Mouse (Mus musculus) forebrain, postnatal 0 days (tissue): Measurements from ENCODE around the gene Rprd1b. TPM values are rescaled to one million over a fixed set of nuclear protein-coding genes. Genes with fewer than 3 reads are reported as not detected.

Experiments
- ATAC-seq: fragments of 200-750 bp; cut with Nextera tagmentation; 2 replicates; pipeline ENCODE4 v1.8.0; 2017; ENCODE audit warnings: mild to moderate bottlenecking, moderate library complexity
- DNase-seq: peaks from one replicate; pipeline ENCODE4 v3.0.0-alpha.2; 2015
- H3K27ac ChIP-seq: fragments of 300-500 bp; sonication (generic); 2 replicates; pipeline ENCODE4 v1.5.1; 2014; ENCODE audit warnings: low read depth, mild to moderate bottlenecking, antibody characterized with exemption, low read length, moderate library complexity, mixed read lengths
- H3K27me3 ChIP-seq: fragments of 300-500 bp; sonication (generic); 2 replicates; pipeline ENCODE4 v1.6.1; 2014; ENCODE audit warnings: mild to moderate bottlenecking, low read length, mixed read lengths; ENCODE audit not compliant: insufficient read depth
- H3K36me3 ChIP-seq: fragments of 300-500 bp; sonication (generic); 2 replicates; pipeline ENCODE4 v1.6.1; 2014; ENCODE audit warnings: mild to moderate bottlenecking, moderate library complexity; ENCODE audit not compliant: insufficient read depth
- H3K4me1 ChIP-seq: fragments of 300-500 bp; sonication (generic); 2 replicates; pipeline ENCODE4 v1.6.1; 2014; ENCODE audit warnings: antibody characterized with exemption; ENCODE audit not compliant: insufficient read depth
- H3K4me2 ChIP-seq: fragments of 300-500 bp; sonication (generic); 2 replicates; pipeline ENCODE4 v1.6.1; 2014; ENCODE audit warnings: low read depth, mild to moderate bottlenecking, moderate library complexity
- H3K4me3 ChIP-seq: fragments of 300-500 bp; sonication (generic); 2 replicates; pipeline ENCODE4 v1.5.1; 2014; ENCODE audit warnings: low read depth, low read length, mixed read lengths
- H3K9ac ChIP-seq: fragments of 300-500 bp; sonication (generic); 2 replicates; pipeline ENCODE4 v1.6.1; 2014; ENCODE audit warnings: mild to moderate bottlenecking
- H3K9me3 ChIP-seq: fragments of 300-500 bp; sonication (generic); 2 replicates; pipeline ENCODE4 v1.6.1; 2016; ENCODE audit warnings: low read length
- CTCF ChIP-seq: sonication (generic); IDR thresholded peaks from 2 replicates; pipeline ENCODE4 v1.5.1; 2016; ENCODE audit warnings: antibody characterized with exemption, control low read depth, low read depth
- WGBS: fragments of 180-500 bp; shearing (Covaris S2); extraction: QIAGEN DNeasy Blood & Tissue Kit; methylation state at CpG from one replicate; pipeline ENCODE4 v1.1.7; 2014; 5-methylcytosine and 5-hydroxymethylcytosine counted together
- polyA plus RNA-seq: library from polyadenylated mRNA; unstranded; fragments of >200 nt; fragmentation: Nextera tagmentation; extraction: Ambion mirVana; gene quantifications from 2 replicates; pipeline ENCODE4 v1.2.1, GENCODE M21; 2015
- total RNA-seq: library from RNA; depleted of rRNA; stranded (reverse); fragments of >200 nt; gene quantifications from 2 replicates; pipeline ENCODE4 v1.2.3, GENCODE M21; 2014

The Rprd1b gene
- total and polyA plus RNA-seq, 2 experiments from 2014 or later = 18.8 to 61.3 TPM

GRCm38 (mm10) chr2:158012608-158013007 is 15.7 kb upstream of the Rprd1b start:
- no peaks in the 10 kb centered on the region for H3K4me1 ChIP-seq
- no peak overlapping the region for H3K4me2 ChIP-seq
- ATAC-seq (no peak; the same call in 1 of the 2 replicates), DNase-seq (peak; percentile 18)
- H3K9me3 ChIP-seq = no peaks in the 10 kb centered on the region
- 88% methylated on average over 3 of the region's 3 CpGs for WGBS
- H3K27ac ChIP-seq = no peak overlapping the region
- no peak overlapping the region for H3K4me3 ChIP-seq
- TF ChIP-seq CTCF = no peak
- H3K27me3 ChIP-seq = no peaks in the 10 kb centered on the region
- H3K9ac ChIP-seq = no peak overlapping the region
- peaks cover 9% of the 10 kb centered on the region for H3K36me3 ChIP-seq

GRCm38 (mm10) chr2:158017330-158017729 is 11.0 kb upstream of the Rprd1b start:
- Histone ChIP-seq H3K27me3 (no peaks in the 10 kb centered on the region), H3K9me3 (no peaks in the 10 kb centered on the region), H3K9ac (no peak overlapping the region), H3K4me3 (no peak overlapping the region), H3K4me1 (no peaks in the 10 kb centered on the region), H3K4me2 (no peak overlapping the region), H3K36me3 (no peaks in the 10 kb centered on the region), H3K27ac (no peak overlapping the region)
- no peak for DNase-seq
- WGBS = 88% methylated on average over 4 of the region's 4 CpGs
- TF ChIP-seq CTCF = no peak
- ATAC-seq = no peak

DNA sequence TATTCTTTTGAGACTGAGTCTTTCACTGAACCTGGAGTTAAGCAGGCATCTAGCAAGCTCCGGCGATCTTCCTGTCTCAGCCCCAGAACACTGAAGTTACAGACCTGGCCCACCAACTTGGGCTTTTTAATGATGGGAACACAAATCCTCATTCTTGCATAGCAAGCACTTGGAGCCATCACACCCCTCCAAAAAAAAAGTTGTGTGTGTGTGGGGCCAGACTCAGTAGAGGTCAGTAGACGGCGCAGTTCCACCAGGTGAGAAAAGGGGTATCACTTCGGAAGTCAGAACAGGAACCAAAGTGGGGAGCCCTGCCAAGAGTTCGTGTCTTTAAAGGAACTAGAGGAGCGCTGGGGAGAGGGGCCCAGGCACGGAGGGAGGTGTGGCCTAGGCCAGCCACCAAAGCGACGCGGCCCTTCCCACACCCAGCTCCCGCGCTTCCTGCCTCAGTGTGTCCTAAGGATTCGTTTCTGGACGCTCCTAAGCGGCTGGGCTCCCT is 393 bp upstream of the Rprd1b start:
- WGBS = 2% methylated on average over 16 of the region's 16 CpGs
- Histone ChIP-seq H3K27ac (peak overlapping the region; percentile 86), H3K9ac (peak overlapping the region; percentile 69), H3K4me3 (peak overlapping the region; percentile 74), H3K36me3 (no peaks in the 10 kb centered on the region), H3K27me3 (no peaks in the 10 kb centered on the region), H3K4me2 (peak overlapping the region; percentile 85), H3K9me3 (no peaks in the 10 kb centered on the region), H3K4me1 (peaks cover 19% of the 10 kb centered on the region)
- peak; percentile 30; the same call in 1 of the 2 replicates for TF ChIP-seq CTCF
- DNase-seq = no peak
- ATAC-seq = no peak

GRCm38 (mm10) chr2:158030007-158030406 is 1.7 kb downstream of the Rprd1b start:
- TF ChIP-seq CTCF = no peak
- WGBS = 82% methylated on average over 7 of the region's 7 CpGs
- H3K27me3 ChIP-seq = no peaks in the 10 kb centered on the region
- no peak overlapping the region for H3K27ac ChIP-seq
- no peaks in the 10 kb centered on the region for H3K36me3 ChIP-seq
- peaks cover 19% of the 10 kb centered on the region for H3K4me1 ChIP-seq
- H3K9ac ChIP-seq = peak overlapping the region; percentile 69; the same call in 1 of the 2 replicates
- peak overlapping the region; percentile 85 for H3K4me2 ChIP-seq
- ATAC-seq = no peak
- peak overlapping the region; percentile 74 for H3K4me3 ChIP-seq
- H3K9me3 ChIP-seq = no peaks in the 10 kb centered on the region
- DNase-seq = no peak

GRCm38 (mm10) chr2:158035813-158036212 is 7.5 kb downstream of the Rprd1b start:
- WGBS = 89% methylated on average over 2 of the region's 2 CpGs
- no peak overlapping the region for H3K4me3 ChIP-seq
- no peak overlapping the region for H3K9ac ChIP-seq
- H3K4me2 ChIP-seq = no peak overlapping the region
- DNase-seq = no peak
- no peak for ATAC-seq
- no peaks in the 10 kb centered on the region for H3K27me3 ChIP-seq
- H3K36me3 ChIP-seq = 0 out of 2 replicates have a peak, but pooled peaks cover 16% of the 10 kb centered on the region
- H3K9me3 ChIP-seq = no peaks in the 10 kb centered on the region
- 0 out of 2 replicates have a peak, but pooled peaks cover 3% of the 10 kb centered on the region for H3K4me1 ChIP-seq
- H3K27ac ChIP-seq = no peak overlapping the region
- TF ChIP-seq CTCF = no peak

- H3K4me3 ChIP-seq = no peak overlapping the region
- no peak overlapping the region for H3K4me2 ChIP-seq
- 81% methylated on average over 6 of the region's 6 CpGs for WGBS
- TF ChIP-seq CTCF = no peak
- 0 out of 2 replicates have a peak, but pooled peaks cover 16% of the 10 kb centered on the region for H3K36me3 ChIP-seq
- no peaks in the 10 kb centered on the region for H3K9me3 ChIP-seq
- H3K27me3 ChIP-seq = no peaks in the 10 kb centered on the region
- H3K27ac ChIP-seq = no peak overlapping the region
- ATAC-seq (no peak), DNase-seq (no peak)
- no peaks in the 10 kb centered on the region for H3K4me1 ChIP-seq
- no peak overlapping the region for H3K9ac ChIP-seq
Observed at GRCm38 (mm10) chr2:158036408-158036807, 8.1 kb downstream of the Rprd1b start.

DNA sequence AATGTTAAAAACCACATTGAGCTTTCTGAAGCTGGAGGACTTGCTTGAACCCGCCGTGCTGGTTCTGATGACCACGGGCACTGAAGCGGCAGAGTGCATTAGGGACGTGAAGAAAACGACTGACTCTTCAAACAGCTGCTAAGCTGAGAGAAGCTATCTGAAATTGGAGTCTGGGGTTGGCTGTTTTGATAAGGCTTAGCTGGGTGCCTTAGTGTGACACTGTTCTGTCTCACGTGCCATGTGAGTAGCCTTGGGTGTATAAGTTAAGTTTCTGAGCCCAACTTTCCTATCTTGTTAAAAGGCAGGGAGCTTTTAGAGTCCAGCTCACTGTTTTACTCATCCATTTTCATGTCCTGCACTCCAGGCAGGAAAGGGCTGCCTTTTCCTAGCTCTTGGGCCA is 8.7 kb downstream of the Rprd1b start:
- H3K4me2 ChIP-seq = no peak overlapping the region
- 88% methylated on average over 7 of the region's 7 CpGs for WGBS
- H3K4me1 ChIP-seq = no peaks in the 10 kb centered on the region
- H3K9me3 ChIP-seq = no peaks in the 10 kb centered on the region
- 0 out of 2 replicates have a peak, but pooled peaks cover 16% of the 10 kb centered on the region for H3K36me3 ChIP-seq
- H3K27me3 ChIP-seq = no peaks in the 10 kb centered on the region
- no peak overlapping the region for H3K4me3 ChIP-seq
- H3K9ac ChIP-seq = no peak overlapping the region
- no peak overlapping the region for H3K27ac ChIP-seq
- no peak for DNase-seq
- TF ChIP-seq CTCF = no peak
- ATAC-seq = no peak
